Comparison of ENCODE assay signal across 8 mouse cellular contexts in genomic region chr10:95576876-95577566, GRCm38 (mm10). TPM values are rescaled to one million over a fixed set of nuclear protein-coding genes. Genes with fewer than 3 reads are reported as not detected.
A peak's percentile ranks its signal among the peaks of the same experiment; 100 is the strongest.
DNase-seq lines count a peak whose midpoint lies in the region; ATAC-seq lines count a peak whose summit lies in the region.

No protein-coding gene starts in this region.

- 0 out of 2 replicates have a peak overlapping the region, but pooled peaks have one; percentile 6 for H3K4me2 ChIP-seq in heart, embryonic 13.5 days
- H3K4me2 ChIP-seq in neural tube, embryonic 11.5 days (ENCODE audit: low read depth): no peak overlapping the region

- peaks cover 10% of the 10 kb centered on the region; the same call in 1 of the 2 replicates for H3K4me1 ChIP-seq in heart, embryonic 13.5 days
- peaks cover 13% of the 10 kb centered on the region for H3K4me1 ChIP-seq in limb, embryonic 10.5 days
- H3K4me1 ChIP-seq in neural tube, embryonic 11.5 days (ENCODE audit: control insufficient read depth, insufficient read depth, low read length): peaks cover 6% of the 10 kb centered on the region; the same call in 1 of the 2 replicates

- no peak overlapping the region for H3K27ac ChIP-seq in heart, embryonic 13.5 days (replicated peaks)
- 0 out of 2 replicates have a peak overlapping the region, but pooled peaks have one; percentile 4 for H3K27ac ChIP-seq in limb, embryonic 10.5 days
- H3K27ac ChIP-seq in neural tube, embryonic 11.5 days (ENCODE audit: low read depth, low read length): peak overlapping the region; percentile 49; the same call in 1 of the 2 replicates

- H3K4me3 ChIP-seq in heart, embryonic 13.5 days: no peak overlapping the region
- H3K4me3 ChIP-seq in limb, embryonic 10.5 days: no peak overlapping the region
- no peak overlapping the region for H3K4me3 ChIP-seq in neural tube, embryonic 11.5 days (ENCODE audit: low read depth, low read length)

- no peak overlapping the region for H3K9ac ChIP-seq in heart, embryonic 13.5 days
- H3K9ac ChIP-seq in neural tube, embryonic 11.5 days (ENCODE audit: low read length): no peak overlapping the region

- DNase-seq in heart, postnatal 36 days: no peak
- peak; percentile 35 for DNase-seq in embryo, embryonic 11 days
- DNase-seq in limb, embryonic 10.5 days (ENCODE audit: low spot score): no peak
- DNase-seq in neural tube, embryonic 11.5 days (ENCODE audit: low spot score): peak; percentile 39
- no peak for DNase-seq in cerebellum, postnatal 36 days
- no peak for DNase-seq in right cerebral cortex, postnatal 36 days (ENCODE audit: low spot score in 2 of 2)

- no peaks in the 10 kb centered on the region for H3K9me3 ChIP-seq in heart, embryonic 13.5 days
- no peaks in the 10 kb centered on the region for H3K9me3 ChIP-seq in limb, embryonic 10.5 days (replicated peaks)
- H3K9me3 ChIP-seq in neural tube, embryonic 11.5 days (ENCODE audit: control insufficient read depth, low read length): no peaks in the 10 kb centered on the region

- H3K36me3 ChIP-seq in heart, embryonic 13.5 days: no peaks in the 10 kb centered on the region
- H3K36me3 ChIP-seq in limb, embryonic 10.5 days: no peaks in the 10 kb centered on the region
- no peaks in the 10 kb centered on the region for H3K36me3 ChIP-seq in neural tube, embryonic 11.5 days (ENCODE audit: control insufficient read depth, insufficient read depth, low read length)

- 63% methylated on average over 14 of the region's 14 CpGs for WGBS in heart, embryonic 13.5 days
- 58% methylated on average over 14 of the region's 14 CpGs for WGBS in limb, embryonic 10.5 days
- WGBS in neural tube, embryonic 11.5 days: 51% methylated on average over 14 of the region's 14 CpGs

- ATAC-seq in heart, embryonic 13.5 days (ENCODE audit: extremely low read depth, insufficient number of reproducible peaks, low FRiP score, low TSS enrichment): no peak
- peak; percentile 55; the same call in 1 of the 2 replicates for ATAC-seq in neural tube, embryonic 11.5 days (ENCODE audit: insufficient read depth, low FRiP score, low TSS enrichment)
- ATAC-seq in CD4-positive, CD25-positive, alpha-beta regulatory T cell, adult 4 months: no peak

- no peaks in the 10 kb centered on the region for H3K27me3 ChIP-seq in heart, embryonic 13.5 days (replicated peaks)
- no peaks in the 10 kb centered on the region for H3K27me3 ChIP-seq in limb, embryonic 10.5 days (ENCODE audit: low read depth, poor library complexity, severe bottlenecking)
- no peaks in the 10 kb centered on the region for H3K27me3 ChIP-seq in neural tube, embryonic 11.5 days (ENCODE audit: control insufficient read depth, insufficient read depth, low read length)

- intact Hi-C loops in heart, postnatal 36 days (cut with DNase I): no loop called here

RNA-seq across cellular contexts. Expression of gene Nudt4, which starts 13.1 kb away (rescaled TPM):
- 85.2 and 107 TPM in 2 replicates for polyA plus RNA-seq in heart, embryonic 13.5 days (2015; fragmentation: Nextera tagmentation; extraction: Ambion mirVana)
- 100 to 1,000 TPM; 245 to 277 TPM for total RNA-seq in heart, postnatal 36 days (2021)
- 76.0 and 78.7 TPM in 2 replicates for polyA plus RNA-seq in limb, embryonic 10.5 days (2016; fragmentation: Nextera tagmentation; extraction: Ambion mirVana)
- polyA plus RNA-seq in neural tube, embryonic 11.5 days (2014; fragmentation: Nextera tagmentation; extraction: Ambion mirVana): 139 TPM in 2 replicates
- 1 to 10 TPM; 7.0 to 9.1 TPM for polyA plus RNA-seq in CD4-positive, CD25-positive, alpha-beta regulatory T cell, adult 4 months (2017; shearing (Covaris generic))

Comparison
In these comparisons a context has a peak if more than half of its experiments do, and no peak if none do; other contexts are left out.
1. DNase-seq: peak in embryo, embryonic 11 days (single experiment) and neural tube, embryonic 11.5 days (single experiment); none in heart, postnatal 36 days (0 of 2), limb, embryonic 10.5 days (single experiment), cerebellum, postnatal 36 days (0 of 2) and right cerebral cortex, postnatal 36 days (0 of 2).